Mouse (Mus musculus) G1E (cell line): ENCODE results near the gene Ift140. TPM values are rescaled to one million over a fixed set of nuclear protein-coding genes. Genes with fewer than 3 reads are reported as not detected.
A peak's percentile ranks its signal among the peaks of the same experiment; 100 is the strongest.

Source experiments
- ATAC-seq: 2 replicates; pipeline ENCODE4 v1.8.0; 2016; ENCODE audit warnings: mild to moderate bottlenecking; ENCODE audit not compliant: insufficient number of reproducible peaks, poor library complexity, low FRiP score, severe bottlenecking; ENCODE audit errors: extremely low read depth
- DNase-seq: peaks from one replicate; pipeline ENCODE4 v3.0.0; 2012; ENCODE audit warnings: low spot score
- H3K27me3 ChIP-seq: 2 replicates; pipeline ENCODE4 v1.6.1; 2012; ENCODE audit warnings: mild to moderate bottlenecking, low read length, inconsistent platforms; ENCODE audit not compliant: insufficient read depth
- H3K36me3 ChIP-seq: replicated peaks from 2 replicates; pipeline ENCODE3; 2012; ENCODE audit warnings: mild to moderate bottlenecking, inconsistent platforms
- H3K4me1 ChIP-seq: 2 replicates; pipeline ENCODE4 v1.6.1; 2012; ENCODE audit warnings: low read depth, low read length, inconsistent platforms, mixed read lengths; ENCODE audit not compliant: insufficient read depth
- H3K4me3 ChIP-seq: 2 replicates; pipeline ENCODE4 v1.5.1; 2012; ENCODE audit warnings: low read depth, mild to moderate bottlenecking, inconsistent platforms, low read length, moderate library complexity, mixed read lengths
- H3K9me3 ChIP-seq: replicated peaks from 2 replicates; pipeline ENCODE4 v1.6.1; 2012; ENCODE audit warnings: inconsistent platforms
- CTCF ChIP-seq: IDR thresholded peaks from 2 replicates; pipeline ENCODE4 v1.5.1; 2012; ENCODE audit warnings: low read depth, low read length, inconsistent platforms, mixed read lengths
- GATA1 ChIP-seq: IDR thresholded peaks from 2 replicates; pipeline ENCODE4 v1.6.1; 2012; ENCODE audit warnings: borderline replicate concordance, low read length, inconsistent platforms, mixed read lengths
- GATA2 ChIP-seq: IDR thresholded peaks from 2 replicates; pipeline ENCODE4 v1.6.1; 2012; ENCODE audit warnings: low read depth, low read length, inconsistent platforms, borderline replicate concordance
- POLR2AphosphoS5 ChIP-seq: IDR thresholded peaks from 2 replicates; pipeline ENCODE4 v1.6.1; 2012; ENCODE audit warnings: low read depth, low read length, inconsistent platforms; ENCODE audit not compliant: insufficient replicate concordance
- TAL1 ChIP-seq: conservative IDR thresholded peaks from 2 replicates; pipeline ENCODE4 v1.6.1; 2012; ENCODE audit warnings: low read depth, low read length, inconsistent platforms, mixed read lengths
- polyA plus RNA-seq: library from polyadenylated mRNA; stranded (reverse); fragments of >175 nt; gene quantifications from 2 replicates; pipeline ENCODE4 v1.2.3, GENCODE M21; 2012
- total RNA-seq, 2 experiments: library from RNA; stranded (forward) in 1 of 2; stranded (reverse) in 1 of 2; fragments of 200-1000 nt in 1 of 2; fragments of >200 nt in 1 of 2; fragmentation: Nextera tagmentation in 1 of 2; gene quantifications; 2 replicates each; pipeline ENCODE4 v1.2.3; 2014 to 2017

Ift140 gene
- total and polyA plus RNA-seq, 3 experiments, result 9.9 to 37.9 (median 13.5) TPM

DNA sequence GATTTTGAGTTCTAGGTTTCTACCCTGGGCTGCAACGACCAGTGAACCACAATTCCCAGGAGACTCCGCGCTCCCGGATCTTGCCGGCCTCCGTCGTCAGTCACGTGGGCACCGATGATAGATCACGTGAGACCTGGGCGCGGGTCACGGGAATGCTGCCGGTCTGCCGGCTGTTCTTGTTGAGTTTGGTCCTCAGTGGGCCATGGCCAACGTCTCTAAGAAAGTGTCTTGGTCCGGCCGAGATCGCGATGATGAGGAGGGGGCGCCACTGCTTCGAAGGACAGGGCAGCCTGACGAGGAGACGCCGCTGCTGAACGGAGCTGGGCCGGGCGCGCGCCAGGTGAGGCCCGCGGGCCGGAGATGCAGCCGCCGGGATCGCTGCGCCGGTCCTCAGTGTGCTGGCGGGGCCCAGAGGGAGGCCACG, 117.4 kb downstream of the Ift140 start, which contains the start of gene Clcn7:
Clcn7 (plus strand) TSS at position 117 of the 424 bp plus-strand sequence.
- Histone ChIP-seq H3K36me3 (peaks cover 30% of the 10 kb centered on the region), H3K4me1 (peaks cover 39% of the 10 kb centered on the region), H3K27me3 (no peaks in the 10 kb centered on the region; the same call in 1 of the 2 replicates), H3K9me3 (no peaks in the 10 kb centered on the region), H3K4me3 (peak within 1 kb of the TSS; percentile 95)
- ATAC-seq (peak; percentile 70), DNase-seq (peak; percentile 92)
- TF ChIP-seq CTCF, result no peak
- no peak for TF ChIP-seq GATA2
- TF ChIP-seq GATA1, result no peak
- TF ChIP-seq POLR2AphosphoS5, result no peak
- no peak for TF ChIP-seq TAL1

DNA sequence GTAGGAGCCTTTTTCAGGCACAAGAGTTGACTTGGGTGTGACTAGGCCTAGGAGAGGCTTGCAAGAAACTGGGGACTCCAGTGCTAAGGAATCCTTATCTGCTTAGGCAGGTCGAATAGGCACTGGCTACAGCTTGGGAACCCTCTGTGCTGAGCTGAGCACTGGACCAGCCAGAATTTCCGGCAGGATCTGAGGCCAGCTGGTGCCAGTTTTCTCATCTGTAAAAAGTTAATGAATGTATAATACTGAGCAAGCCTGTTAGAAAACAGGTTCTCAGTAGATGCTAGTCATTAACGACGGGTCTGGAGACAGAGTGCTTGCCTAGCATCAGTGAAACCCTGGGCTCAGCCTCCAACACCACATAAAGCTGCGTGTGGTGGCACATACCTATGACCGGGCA, 119.7 kb downstream of the Ift140 start:
- ATAC-seq (no peak), DNase-seq (no peak)
- Histone ChIP-seq H3K9me3 (no peaks in the 10 kb centered on the region), H3K4me1 (peaks cover 47% of the 10 kb centered on the region), H3K27me3 (no peaks in the 10 kb centered on the region), H3K4me3 (no peak overlapping the region), H3K36me3 (peaks cover 50% of the 10 kb centered on the region)
- TF ChIP-seq TAL1, result no peak
- no peak for TF ChIP-seq GATA1
- no peak for TF ChIP-seq CTCF

DNA sequence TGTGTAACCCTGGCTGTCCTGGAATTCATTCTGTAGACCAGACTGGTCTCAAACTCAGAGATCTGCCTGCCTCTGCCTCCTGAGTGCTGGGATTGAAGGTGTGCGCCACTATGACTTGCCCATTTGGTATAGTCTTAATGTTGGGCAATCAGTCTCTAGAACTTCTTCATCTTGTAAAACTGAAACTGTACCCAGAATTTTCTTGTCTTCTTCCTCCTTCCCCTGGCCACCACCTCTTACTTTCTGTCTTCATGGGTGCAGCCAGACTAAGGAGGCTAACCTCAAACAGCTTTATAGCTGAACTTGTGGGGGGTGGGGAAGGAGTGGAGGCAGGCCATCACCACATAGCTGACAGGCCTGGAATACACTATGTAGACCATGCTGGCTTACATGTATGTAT, 122.9 kb downstream of the Ift140 start:
- Histone ChIP-seq H3K9me3 (no peaks in the 10 kb centered on the region), H3K36me3 (peaks cover 78% of the 10 kb centered on the region), H3K27me3 (no peaks in the 10 kb centered on the region), H3K4me3 (no peak overlapping the region), H3K4me1 (peaks cover 50% of the 10 kb centered on the region)
- DNase-seq, result no peak
- TF ChIP-seq CTCF (no peak), GATA2 (no peak), TAL1 (no peak), POLR2AphosphoS5 (no peak), GATA1 (no peak)
- no peak for ATAC-seq

DNA sequence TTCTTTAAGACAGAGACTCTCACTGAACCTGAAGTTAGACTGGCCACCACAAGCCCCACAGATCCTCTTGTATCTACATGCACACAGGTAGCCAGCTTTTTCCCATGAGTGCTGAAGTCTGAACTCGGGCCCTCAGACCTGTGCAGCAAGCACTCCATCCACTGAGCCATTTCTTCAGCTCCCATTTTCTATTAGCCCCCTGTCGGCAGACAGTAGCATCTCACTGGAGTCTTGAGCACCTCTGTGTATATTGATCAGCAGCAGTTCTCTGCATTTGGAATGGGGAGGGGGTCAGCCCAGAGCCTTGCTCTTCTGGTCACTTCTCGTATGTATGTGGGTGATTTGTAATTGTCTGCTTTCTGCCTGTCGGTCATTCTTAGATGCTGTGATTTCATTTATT, 124.1 kb downstream of the Ift140 start:
- no peaks in the 10 kb centered on the region for H3K27me3 ChIP-seq
- ATAC-seq (no peak), DNase-seq (no peak)
- no peak overlapping the region for H3K4me3 ChIP-seq
- TF ChIP-seq POLR2AphosphoS5, result no peak
- peaks cover 87% of the 10 kb centered on the region for H3K36me3 ChIP-seq
- H3K4me1 ChIP-seq, result peaks cover 40% of the 10 kb centered on the region
- H3K9me3 ChIP-seq, result no peaks in the 10 kb centered on the region

Other genes starting within 250 kb of the Ift140 start
Only the 20 nearest of the 23 such genes appear.
- gene Meiob, start 211.8 kb upstream of the Ift140 start, total RNA-seq (2014; fragmentation: Nextera tagmentation), result 7.6 and 8.4 TPM in 2 replicates
- gene Meiob, start 211.8 kb upstream of the Ift140 start, total RNA-seq (2017), result 1.9 and 2.1 TPM in 2 replicates
- gene Meiob, start 211.8 kb upstream of the Ift140 start, polyA plus RNA-seq, result 0.07 and 0.13 TPM in 2 replicates
- gene Hagh, start 175.9 kb upstream of the Ift140 start, total RNA-seq (2014; fragmentation: Nextera tagmentation), result 16.8 and 22.3 TPM in 2 replicates
- 30.4 and 34.7 TPM in 2 replicates for gene Hagh, start 175.9 kb upstream of the Ift140 start, total RNA-seq (2017)
- 22.1 and 22.3 TPM in 2 replicates for gene Hagh, start 175.9 kb upstream of the Ift140 start, polyA plus RNA-seq
- 7.9 and 10.8 TPM in 2 replicates for gene Fahd1, start 165.7 kb upstream of the Ift140 start, total RNA-seq (2014; fragmentation: Nextera tagmentation)
- gene Fahd1, start 165.7 kb upstream of the Ift140 start, total RNA-seq (2017), result 16.1 TPM in 2 replicates
- 3.9 and 4.5 TPM in 2 replicates for gene Fahd1, start 165.7 kb upstream of the Ift140 start, polyA plus RNA-seq
- gene Igfals, start 150.1 kb upstream of the Ift140 start, total RNA-seq (2014; fragmentation: Nextera tagmentation), result not detected in 2 replicates
- 0.12 and 0.16 TPM in 2 replicates for gene Igfals, start 150.1 kb upstream of the Ift140 start, total RNA-seq (2017)
- gene Igfals, start 150.1 kb upstream of the Ift140 start, polyA plus RNA-seq, result 0.10 and 0.12 TPM in 2 replicates
- gene Nubp2, start 129.7 kb upstream of the Ift140 start, total RNA-seq (2014; fragmentation: Nextera tagmentation), result 92.9 and 95.7 TPM in 2 replicates
- gene Nubp2, start 129.7 kb upstream of the Ift140 start, total RNA-seq (2017), result 46.9 and 58.5 TPM in 2 replicates
- 79.9 and 103 TPM in 2 replicates for gene Nubp2, start 129.7 kb upstream of the Ift140 start, polyA plus RNA-seq
- gene Spsb3, start 129.4 kb upstream of the Ift140 start, total RNA-seq (2014; fragmentation: Nextera tagmentation), result 10.9 and 12.8 TPM in 2 replicates
- gene Spsb3, start 129.4 kb upstream of the Ift140 start, total RNA-seq (2017), result 15.9 and 19.7 TPM in 2 replicates
- gene Spsb3, start 129.4 kb upstream of the Ift140 start, polyA plus RNA-seq, result 35.1 and 42.6 TPM in 2 replicates
- gene Eme2, start 121.0 kb upstream of the Ift140 start, total RNA-seq (2014; fragmentation: Nextera tagmentation), result 3.4 and 6.5 TPM in 2 replicates
- 18.2 and 19.4 TPM in 2 replicates for gene Eme2, start 121.0 kb upstream of the Ift140 start, total RNA-seq (2017)
- gene Eme2, start 121.0 kb upstream of the Ift140 start, polyA plus RNA-seq, result 9.4 and 12.1 TPM in 2 replicates
- 28.8 and 30.8 TPM in 2 replicates for gene Mrps34, start 121.0 kb upstream of the Ift140 start, total RNA-seq (2014; fragmentation: Nextera tagmentation)
- gene Mrps34, start 121.0 kb upstream of the Ift140 start, total RNA-seq (2017), result 15.6 and 21.1 TPM in 2 replicates
- gene Mrps34, start 121.0 kb upstream of the Ift140 start, polyA plus RNA-seq, result 81.7 and 82.8 TPM in 2 replicates
- gene Nme3, start 119.6 kb upstream of the Ift140 start, total RNA-seq (2014; fragmentation: Nextera tagmentation), result 5.6 and 9.5 TPM in 2 replicates
- 29.0 and 32.5 TPM in 2 replicates for gene Nme3, start 119.6 kb upstream of the Ift140 start, total RNA-seq (2017)
- 20.2 and 26.8 TPM in 2 replicates for gene Nme3, start 119.6 kb upstream of the Ift140 start, polyA plus RNA-seq
- gene Mapk8ip3, start 79.1 kb upstream of the Ift140 start, total RNA-seq (2014; fragmentation: Nextera tagmentation), result 61.3 and 122 TPM in 2 replicates
- gene Mapk8ip3, start 79.1 kb upstream of the Ift140 start, total RNA-seq (2017), result 35.4 and 39.7 TPM in 2 replicates
- 24.7 and 32.4 TPM in 2 replicates for gene Mapk8ip3, start 79.1 kb upstream of the Ift140 start, polyA plus RNA-seq
- 79.9 and 83.5 TPM in 2 replicates for gene Jpt2, start 55.4 kb upstream of the Ift140 start, total RNA-seq (2014; fragmentation: Nextera tagmentation)
- 71.2 and 72.3 TPM in 2 replicates for gene Jpt2, start 55.4 kb upstream of the Ift140 start, total RNA-seq (2017)
- 25.9 and 28.8 TPM in 2 replicates for gene Jpt2, start 55.4 kb upstream of the Ift140 start, polyA plus RNA-seq
- 37.7 and 39.5 TPM in 2 replicates for gene Cramp1l, start 297 bp upstream of the Ift140 start, total RNA-seq (2014; fragmentation: Nextera tagmentation)
- 8.6 and 8.9 TPM in 2 replicates for gene Cramp1l, start 297 bp upstream of the Ift140 start, total RNA-seq (2017)
- 14.0 and 14.9 TPM in 2 replicates for gene Cramp1l, start 297 bp upstream of the Ift140 start, polyA plus RNA-seq
- not detected in 2 replicates for gene Tmem204, start 67.5 kb downstream of the Ift140 start, total RNA-seq (2014; fragmentation: Nextera tagmentation)
- 0.11 and 0.17 TPM in 2 replicates for gene Tmem204, start 67.5 kb downstream of the Ift140 start, total RNA-seq (2017)
- gene Tmem204, start 67.5 kb downstream of the Ift140 start, polyA plus RNA-seq, result not detected in 2 replicates
- 6.0 and 25.6 TPM in 2 replicates for gene Telo2, start 99.9 kb downstream of the Ift140 start, total RNA-seq (2014; fragmentation: Nextera tagmentation)
- 22.3 and 28.2 TPM in 2 replicates for gene Telo2, start 99.9 kb downstream of the Ift140 start, total RNA-seq (2017)
- gene Telo2, start 99.9 kb downstream of the Ift140 start, polyA plus RNA-seq, result 34.9 and 44.0 TPM in 2 replicates
- gene Ptx4, start 104.7 kb downstream of the Ift140 start, total RNA-seq (2014; fragmentation: Nextera tagmentation), result not detected in 2 replicates
- 0.33 TPM in 1 of 2 replicates, not detected in the other for gene Ptx4, start 104.7 kb downstream of the Ift140 start, total RNA-seq (2017)
- gene Ptx4, start 104.7 kb downstream of the Ift140 start, polyA plus RNA-seq, result not detected in 2 replicates
- 10.8 and 12.7 TPM in 2 replicates for gene Clcn7, start 117.3 kb downstream of the Ift140 start, total RNA-seq (2014; fragmentation: Nextera tagmentation)
- gene Clcn7, start 117.3 kb downstream of the Ift140 start, total RNA-seq (2017), result 15.7 and 17.8 TPM in 2 replicates
- gene Clcn7, start 117.3 kb downstream of the Ift140 start, polyA plus RNA-seq, result 14.7 and 16.1 TPM in 2 replicates
- not detected in 2 replicates for gene Ccdc154, start 146.4 kb downstream of the Ift140 start, total RNA-seq (2014; fragmentation: Nextera tagmentation)
- 0.05 and 0.12 TPM in 2 replicates for gene Ccdc154, start 146.4 kb downstream of the Ift140 start, total RNA-seq (2017)
- gene Ccdc154, start 146.4 kb downstream of the Ift140 start, polyA plus RNA-seq, result not detected in 2 replicates
- gene Gm38655, start 159.4 kb downstream of the Ift140 start, total RNA-seq (2014; fragmentation: Nextera tagmentation), result not detected in 2 replicates
- gene Gm38655, start 159.4 kb downstream of the Ift140 start, total RNA-seq (2017), result 0.52 TPM in 1 of 2 replicates, not detected in the other
- 0.05 TPM in 1 of 2 replicates, not detected in the other for gene Gm38655, start 159.4 kb downstream of the Ift140 start, polyA plus RNA-seq
- gene BC003965, start 168.5 kb downstream of the Ift140 start, total RNA-seq (2014; fragmentation: Nextera tagmentation), result 10.5 and 15.7 TPM in 2 replicates
- gene BC003965, start 168.5 kb downstream of the Ift140 start, total RNA-seq (2017), result 12.1 and 13.9 TPM in 2 replicates
- 36.9 and 44.1 TPM in 2 replicates for gene BC003965, start 168.5 kb downstream of the Ift140 start, polyA plus RNA-seq
- 14.1 and 15.0 TPM in 2 replicates for gene Unkl, start 172.3 kb downstream of the Ift140 start, total RNA-seq (2014; fragmentation: Nextera tagmentation)
- gene Unkl, start 172.3 kb downstream of the Ift140 start, total RNA-seq (2017), result 8.5 and 10.1 TPM in 2 replicates
- 59.4 and 65.9 TPM in 2 replicates for gene Unkl, start 172.3 kb downstream of the Ift140 start, polyA plus RNA-seq